ENCODE assay signal across 8 mouse cellular contexts in genomic region chr15:100910381-100910841, GRCm38 (mm10). TPM values are rescaled to one million over a fixed set of nuclear protein-coding genes. Genes with fewer than 3 reads are reported as not detected.
DNase-seq lines count a peak whose midpoint lies in the region; ATAC-seq lines count a peak whose summit lies in the region.

No protein-coding gene starts in this region.

- H3K27ac ChIP-seq in hindbrain, embryonic 12.5 days, result peak overlapping the region; percentile 81
- H3K27ac ChIP-seq in midbrain, embryonic 14.5 days (replicated peaks; ENCODE audit: low read depth, low read length), result peak overlapping the region; percentile 75
- H3K27ac ChIP-seq in kidney, embryonic 14.5 days (ENCODE audit: low read depth, low read length), result no peak overlapping the region

- H3K27me3 ChIP-seq in hindbrain, embryonic 12.5 days, result no peaks in the 10 kb centered on the region
- no peaks in the 10 kb centered on the region for H3K27me3 ChIP-seq in midbrain, embryonic 14.5 days (ENCODE audit: control insufficient read depth, insufficient read depth, low read length)
- no peaks in the 10 kb centered on the region for H3K27me3 ChIP-seq in kidney, embryonic 14.5 days (ENCODE audit: control insufficient read depth, insufficient read depth, low read length)

- H3K4me3 ChIP-seq in hindbrain, embryonic 12.5 days, result no peak overlapping the region
- H3K4me3 ChIP-seq in midbrain, embryonic 14.5 days (replicated peaks; ENCODE audit: low read depth, low read length), result no peak overlapping the region
- no peak overlapping the region for H3K4me3 ChIP-seq in kidney, embryonic 14.5 days (ENCODE audit: low read length)

- WGBS in hindbrain, embryonic 12.5 days, result 45% methylated on average over 10 of the region's 10 CpGs
- WGBS in midbrain, embryonic 14.5 days, result 32% methylated on average over 10 of the region's 10 CpGs
- 71% methylated on average over 10 of the region's 10 CpGs for WGBS in kidney, embryonic 14.5 days

- no peak for ATAC-seq in hindbrain, embryonic 12.5 days (ENCODE audit: low FRiP score)
- ATAC-seq in midbrain, embryonic 14.5 days (ENCODE audit: low FRiP score, low TSS enrichment), result no peak
- no peak for ATAC-seq in kidney, embryonic 14.5 days (ENCODE audit: low FRiP score, low TSS enrichment)

- H3K4me1 ChIP-seq in hindbrain, embryonic 12.5 days, result peaks cover 35% of the 10 kb centered on the region
- peaks cover 26% of the 10 kb centered on the region for H3K4me1 ChIP-seq in midbrain, embryonic 14.5 days (ENCODE audit: control insufficient read depth, insufficient read depth, low read length)
- H3K4me1 ChIP-seq in kidney, embryonic 14.5 days (ENCODE audit: control insufficient read depth, insufficient read depth, low read length), result no peaks in the 10 kb centered on the region

- no peaks in the 10 kb centered on the region for H3K36me3 ChIP-seq in hindbrain, embryonic 12.5 days
- H3K36me3 ChIP-seq in midbrain, embryonic 14.5 days (ENCODE audit: control insufficient read depth, insufficient read depth, low read length), result no peaks in the 10 kb centered on the region
- H3K36me3 ChIP-seq in kidney, embryonic 14.5 days (ENCODE audit: control insufficient read depth, insufficient read depth, low read length), result no peaks in the 10 kb centered on the region

- H3K9me3 ChIP-seq in hindbrain, embryonic 12.5 days (replicated peaks), result no peaks in the 10 kb centered on the region
- H3K9me3 ChIP-seq in midbrain, embryonic 14.5 days (ENCODE audit: control insufficient read depth, low read length), result no peaks in the 10 kb centered on the region
- no peaks in the 10 kb centered on the region for H3K9me3 ChIP-seq in kidney, embryonic 14.5 days (ENCODE audit: control insufficient read depth, low read length)

- no peak overlapping the region for H3K9ac ChIP-seq in hindbrain, embryonic 12.5 days
- no peak overlapping the region for H3K9ac ChIP-seq in midbrain, embryonic 14.5 days (replicated peaks; ENCODE audit: low read length)
- H3K9ac ChIP-seq in kidney, embryonic 14.5 days (ENCODE audit: low read depth, low read length), result no peak overlapping the region

- peak; percentile 81 for DNase-seq in NIH3T3 (ENCODE audit: low read depth)
- DNase-seq in cerebellum, postnatal 10 days, result peak; percentile 73 to 76
- peak; percentile 63 for DNase-seq in midbrain, embryonic 14.5 days
- no peak for DNase-seq in lung, postnatal 4 days
- no peak for DNase-seq in spleen, postnatal 4 days (ENCODE audit: low spot score in 2 of 2)
- DNase-seq in gastrocnemius, postnatal 4 days (ENCODE audit: low spot score in 2 of 2), result no peak

- H3K4me2 ChIP-seq in hindbrain, embryonic 12.5 days (replicated peaks), result no peak overlapping the region
- H3K4me2 ChIP-seq in midbrain, embryonic 14.5 days (ENCODE audit: low read length), result no peak overlapping the region
- H3K4me2 ChIP-seq in kidney, embryonic 14.5 days (replicated peaks; ENCODE audit: low read depth, low read length), result no peak overlapping the region

RNA-seq across cellular contexts. Expression of gene Scn8a, which starts 40.8 kb away (rescaled TPM):
- polyA plus RNA-seq in hindbrain, embryonic 12.5 days (2016; fragmentation: Nextera tagmentation; extraction: Ambion mirVana), result 19.2 and 20.2 TPM in 2 replicates
- polyA plus RNA-seq in midbrain, embryonic 14.5 days (2014; fragmentation: Nextera tagmentation; extraction: Ambion mirVana), result 19.0 and 21.1 TPM in 2 replicates
- total RNA-seq in gastrocnemius, postnatal 4 days (2021), result 1 to 10 TPM; 1.2 to 1.9 TPM
- polyA plus RNA-seq in kidney, embryonic 14.5 days (2014; fragmentation: Nextera tagmentation; extraction: Ambion mirVana), result 15.1 and 18.4 TPM in 2 replicates

Comparison
In these comparisons a context has a peak if more than half of its experiments do, and no peak if none do; other contexts are left out.
1. DNase-seq: peak in NIH3T3 (single experiment), cerebellum, postnatal 10 days (2 of 2) and midbrain, embryonic 14.5 days (single experiment); none in lung, postnatal 4 days (0 of 2), spleen, postnatal 4 days (0 of 2) and gastrocnemius, postnatal 4 days (0 of 2).